Mouse (Mus musculus) CD4-positive naive resting alpha-beta T cell, adult 57 days (primary cell): ENCODE data around the gene Hsd17b6. TPM values are rescaled to one million over a fixed set of nuclear protein-coding genes. Genes with fewer than 3 reads are reported as not detected.

Experiments
- total RNA-seq: library from RNA; stranded (reverse); gene quantifications from one replicate; pipeline ENCODE4 v1.2.4, GENCODE M21; 2023

The Hsd17b6 gene
- total RNA-seq, result not detected

GRCm38 (mm10) chr10:128007446-128007845 is at the start of gene Hsd17b6:
TSS of gene Hsd17b6 (minus strand) at chr10:128007611.

GRCm38 (mm10) chr10:128015068-128015934 is 7.9 kb upstream of the Hsd17b6 start, which contains the start of gene Prim1:
TSS of gene Prim1 (plus strand) at chr10:128015168.

Other genes with a start within 250 kb of the Hsd17b6 start
- gene Rdh1, start 247.9 kb downstream of the Hsd17b6 start, total RNA-seq, result 0.18 TPM
- not detected for gene Rdh16f1, start 247.8 kb downstream of the Hsd17b6 start, total RNA-seq
- 0.80 TPM for gene Rdh9, start 231.2 kb downstream of the Hsd17b6 start, total RNA-seq
- not detected for gene Rdh16, start 206.5 kb downstream of the Hsd17b6 start, total RNA-seq
- gene Rdh19, start 157.7 kb downstream of the Hsd17b6 start, total RNA-seq, result not detected
- not detected for gene Rdh16f2, start 141.1 kb downstream of the Hsd17b6 start, total RNA-seq
- gene Rdh7, start 118.8 kb downstream of the Hsd17b6 start, total RNA-seq, result not detected
- gene Sdr9c7, start 109.1 kb downstream of the Hsd17b6 start, total RNA-seq, result not detected
- 13.9 TPM for gene Prim1, start 7.6 kb upstream of the Hsd17b6 start, total RNA-seq
- 733 TPM for gene Naca, start 28.0 kb upstream of the Hsd17b6 start, total RNA-seq
- gene Ptges3, start 51.3 kb upstream of the Hsd17b6 start, total RNA-seq, result 122 TPM
- 586 TPM for gene Atp5b, start 75.7 kb upstream of the Hsd17b6 start, total RNA-seq
- gene Baz2a, start 84.0 kb upstream of the Hsd17b6 start, total RNA-seq, result 125 TPM
- 49.3 TPM for gene Rbms2, start 172.7 kb upstream of the Hsd17b6 start, total RNA-seq
- gene Gls2, start 186.8 kb upstream of the Hsd17b6 start, total RNA-seq, result not detected
- gene Spryd4, start 204.2 kb upstream of the Hsd17b6 start, total RNA-seq, result 16.1 TPM
- not detected for gene Mip, start 218.2 kb upstream of the Hsd17b6 start, total RNA-seq
- 30.5 TPM for gene Timeless, start 224.5 kb upstream of the Hsd17b6 start, total RNA-seq
- gene Apon, start 246.5 kb upstream of the Hsd17b6 start, total RNA-seq, result not detected